Mouse (Mus musculus): ENCODE results near the gene Arhgef18. TPM values are rescaled to one million over a fixed set of nuclear protein-coding genes. Genes with fewer than 3 reads are reported as not detected.
A peak's percentile ranks its signal among the peaks of the same experiment; 100 is the strongest.

The Arhgef18 gene
- total RNA-seq, 2 experiments from 2014 or later: 49.0 to 51.3 TPM

GRCm38 (mm10) chr8:3394600-3394999 lies 1.8 kb downstream of the Arhgef18 start:
- peak in 1 of 2 experiments; percentile 32 for DNase-seq (ENCODE audit: low spot score in 2 of 2)

GRCm38 (mm10) chr8:3395246-3395645 lies 2.4 kb downstream of the Arhgef18 start:
- DNase-seq (ENCODE audit: low spot score in 2 of 2): no peak

GRCm38 (mm10) chr8:3397597-3397996 lies 4.8 kb downstream of the Arhgef18 start:
- DNase-seq (ENCODE audit: low spot score in 2 of 2): no peak

GRCm38 (mm10) chr8:3400509-3400908 lies 7.7 kb downstream of the Arhgef18 start:
- peak in 1 of 2 experiments; percentile 13 for DNase-seq (ENCODE audit: low spot score in 2 of 2)

- DNase-seq (ENCODE audit: low spot score in 2 of 2): no peak
Observed at GRCm38 (mm10) chr8:3407417-3407816, 14.6 kb downstream of the Arhgef18 start.

GRCm38 (mm10) chr8:3411085-3411484 lies 18.3 kb downstream of the Arhgef18 start:
- no peak for DNase-seq (ENCODE audit: low spot score in 2 of 2)

GRCm38 (mm10) chr8:3411901-3412301 lies 19.1 kb downstream of the Arhgef18 start:
- DNase-seq (ENCODE audit: low spot score in 2 of 2): no peak

- no peak for DNase-seq (ENCODE audit: low spot score in 2 of 2)
Observed at GRCm38 (mm10) chr8:3412816-3413215, 20.0 kb downstream of the Arhgef18 start.

- DNase-seq (ENCODE audit: low spot score in 2 of 2): no peak
Observed at GRCm38 (mm10) chr8:3414639-3415190, 21.9 kb downstream of the Arhgef18 start.

- DNase-seq (ENCODE audit: low spot score in 2 of 2): no peak
Observed at GRCm38 (mm10) chr8:3415259-3415658, 22.5 kb downstream of the Arhgef18 start.

- DNase-seq (ENCODE audit: low spot score in 2 of 2): no peak
Observed at GRCm38 (mm10) chr8:3415661-3416060, 22.9 kb downstream of the Arhgef18 start.

- no peak for DNase-seq (ENCODE audit: low spot score in 2 of 2)
Observed at GRCm38 (mm10) chr8:3416846-3417245, 24.0 kb downstream of the Arhgef18 start.

GRCm38 (mm10) chr8:3417455-3417854 lies 24.6 kb downstream of the Arhgef18 start:
- no peak for DNase-seq (ENCODE audit: low spot score in 2 of 2)

- DNase-seq (ENCODE audit: low spot score in 2 of 2): no peak
Observed at GRCm38 (mm10) chr8:3418101-3418500, 25.3 kb downstream of the Arhgef18 start.

GRCm38 (mm10) chr8:3420105-3420706 lies 27.4 kb downstream of the Arhgef18 start:
- no peak for DNase-seq (ENCODE audit: low spot score in 2 of 2)

- DNase-seq (ENCODE audit: low spot score in 2 of 2): no peak
Observed at GRCm38 (mm10) chr8:3421507-3421906, 28.7 kb downstream of the Arhgef18 start.

GRCm38 (mm10) chr8:3425217-3425616 lies 32.4 kb downstream of the Arhgef18 start:
- DNase-seq (ENCODE audit: low spot score in 2 of 2): no peak

GRCm38 (mm10) chr8:3426211-3426610 lies 33.4 kb downstream of the Arhgef18 start:
- DNase-seq (ENCODE audit: low spot score in 2 of 2): no peak

- peak in 1 of 2 experiments; percentile 29 for DNase-seq (ENCODE audit: low spot score in 2 of 2)
Observed at GRCm38 (mm10) chr8:3428426-3428825, 35.6 kb downstream of the Arhgef18 start.

GRCm38 (mm10) chr8:3429966-3430365 lies 37.2 kb downstream of the Arhgef18 start:
- DNase-seq (ENCODE audit: low spot score in 2 of 2): no peak

- DNase-seq (ENCODE audit: low spot score in 2 of 2): no peak
Observed at GRCm38 (mm10) chr8:3431113-3431512, 38.3 kb downstream of the Arhgef18 start.

GRCm38 (mm10) chr8:3436492-3436891 lies 43.7 kb downstream of the Arhgef18 start:
- DNase-seq (ENCODE audit: low spot score in 2 of 2): no peak

GRCm38 (mm10) chr8:3439510-3439909 lies 46.7 kb downstream of the Arhgef18 start:
- no peak for DNase-seq (ENCODE audit: low spot score in 2 of 2)

Measured in layer of hippocampus, adult 18-20 months (tissue).